Mouse (Mus musculus) heart, postnatal 4 days (tissue): Measurements from ENCODE around the gene Dnmbp. TPM values are rescaled to one million over a fixed set of nuclear protein-coding genes. Genes with fewer than 3 reads are reported as not detected.
"Not testable (repeated sequence)": the region's sequence is repeated elsewhere in the genome, so short reads cannot be mapped to it uniquely, and the experiment has no call there.

Experiments
- DNase-seq: peaks from one replicate; pipeline ENCODE4 v3.0.0; 2021
- total RNA-seq, 2 experiments: library from RNA; stranded (reverse); gene quantifications; 2 replicates each; pipeline ENCODE4 v1.2.3; 2021

Gene Dnmbp
- total RNA-seq: 10 to 100 TPM; 12.5 to 13.6 TPM

DNA sequence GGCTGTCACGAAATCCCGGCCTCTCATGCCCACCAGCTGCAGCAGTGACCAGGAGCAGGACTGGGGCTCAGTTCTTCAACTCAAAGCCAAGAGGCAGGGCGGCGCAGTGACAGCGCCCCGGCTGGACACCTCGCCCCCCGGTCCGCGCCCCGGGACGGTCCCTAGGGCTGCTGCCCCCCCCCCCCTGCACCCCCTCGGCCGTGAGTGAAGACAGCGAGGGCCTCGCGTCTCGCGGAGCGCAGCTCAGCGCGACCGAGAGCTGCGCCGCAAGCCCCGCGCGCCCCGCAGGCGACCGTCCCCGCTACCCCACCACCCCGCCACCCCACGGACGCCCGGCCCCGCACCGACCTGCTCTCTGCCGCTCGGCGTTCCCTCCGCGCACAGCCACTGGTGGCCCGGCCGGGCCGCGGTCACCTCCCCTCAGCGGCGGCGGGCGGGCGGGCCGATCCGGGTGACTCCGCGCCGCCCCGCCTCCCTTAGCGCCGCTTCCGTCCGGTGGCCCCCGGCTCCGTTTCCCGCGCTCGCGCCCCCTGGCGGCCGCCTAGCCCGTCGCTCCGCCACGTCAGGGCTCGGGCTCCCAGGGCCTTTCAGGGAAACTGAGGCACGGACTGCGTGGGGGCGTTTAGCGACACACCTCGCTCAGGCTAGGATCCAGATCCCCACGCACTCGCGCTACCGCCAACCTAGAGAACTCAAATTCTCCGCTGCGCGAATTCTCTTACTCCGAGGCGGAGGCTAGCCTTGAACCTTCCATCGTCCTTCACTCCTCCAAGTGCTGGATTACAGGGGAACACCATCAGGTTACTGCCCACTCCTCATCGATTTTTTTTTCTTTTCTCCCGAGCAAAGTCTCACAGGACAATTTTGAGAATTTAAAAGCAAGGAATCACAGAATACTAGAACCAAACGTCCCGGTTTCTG is at the start of gene Dnmbp:
Dnmbp (minus strand) TSS at position 423 of the 921 bp plus-strand sequence.
- peak; percentile 92 for DNase-seq

DNA sequence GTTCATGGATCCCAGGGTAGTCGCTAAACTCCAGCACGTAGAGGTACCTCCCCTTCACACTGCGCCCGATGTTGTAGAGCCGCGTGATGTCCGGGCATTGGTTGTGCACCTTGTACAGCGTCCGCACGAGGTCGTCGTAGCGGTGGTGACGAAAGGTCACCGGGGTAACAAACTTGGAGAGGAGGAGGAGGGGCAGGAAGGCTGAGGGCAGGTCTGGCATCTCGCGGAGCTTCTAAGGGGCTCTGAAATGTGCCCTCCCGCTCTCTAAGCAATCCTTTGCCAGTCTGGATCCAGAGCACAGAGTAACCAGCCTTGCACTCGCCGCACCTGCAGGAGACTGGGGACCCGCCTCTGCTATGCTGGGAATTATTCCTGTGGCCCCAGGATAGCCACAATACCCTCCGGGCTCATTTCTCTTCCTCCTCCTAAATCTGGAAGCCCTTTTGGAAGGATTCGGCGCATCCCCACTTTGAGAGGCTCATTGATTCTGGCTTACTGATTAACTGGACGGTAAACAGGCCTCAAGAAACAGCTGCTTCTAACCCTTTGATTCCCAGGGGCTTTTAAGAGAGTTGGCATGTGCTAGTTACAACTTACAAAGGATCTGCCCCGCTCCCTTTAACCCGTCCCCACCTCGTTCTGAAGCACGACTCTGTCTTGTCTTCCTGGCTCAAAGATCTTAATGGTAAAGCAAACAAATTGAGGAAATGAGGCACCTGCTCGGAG is 46.2 kb upstream of the Dnmbp start, which contains the start of gene Cpn1:
Cpn1 (minus strand) TSS at position 488 of the 726 bp plus-strand sequence.
- no peak for DNase-seq

DNA sequence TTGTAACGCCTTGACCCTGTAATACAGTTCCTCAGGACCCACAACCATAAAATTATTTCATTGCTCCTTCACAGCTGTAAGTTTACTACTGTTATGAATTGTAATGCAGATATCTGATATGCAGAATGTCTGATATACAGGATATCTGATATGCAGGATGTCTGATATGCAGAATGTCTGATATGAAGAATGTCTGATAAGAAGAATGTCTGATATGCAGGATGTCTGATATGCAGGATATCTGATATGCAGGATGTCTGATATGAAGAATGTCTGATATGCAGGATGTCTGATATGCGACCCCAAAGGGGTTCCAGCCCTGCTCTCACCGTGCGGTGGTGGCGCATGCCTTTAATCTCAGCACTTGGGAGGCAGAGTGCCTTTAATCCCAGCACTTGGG is 42.0 kb upstream of the Dnmbp start:
- no peak for DNase-seq

DNA sequence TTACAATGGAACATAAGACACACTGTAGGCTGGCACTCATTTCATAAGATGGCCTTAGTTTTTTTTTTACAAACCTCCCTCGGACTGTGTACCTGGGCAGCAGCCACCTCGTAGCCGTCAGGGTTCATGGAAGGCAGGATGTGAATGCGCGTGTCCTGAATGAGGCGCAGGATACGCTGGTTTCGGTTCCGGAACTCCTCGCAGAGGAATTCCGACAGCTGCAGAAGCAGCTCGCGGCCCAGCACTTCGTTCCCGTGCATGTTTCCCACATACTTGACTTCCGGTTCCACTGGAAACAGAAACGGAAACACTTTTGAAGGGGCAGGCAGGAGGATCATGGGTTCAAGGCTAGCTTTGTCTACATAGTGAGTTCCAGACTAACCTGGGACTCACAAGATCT is 40.7 kb upstream of the Dnmbp start:
- no peak for DNase-seq

DNA sequence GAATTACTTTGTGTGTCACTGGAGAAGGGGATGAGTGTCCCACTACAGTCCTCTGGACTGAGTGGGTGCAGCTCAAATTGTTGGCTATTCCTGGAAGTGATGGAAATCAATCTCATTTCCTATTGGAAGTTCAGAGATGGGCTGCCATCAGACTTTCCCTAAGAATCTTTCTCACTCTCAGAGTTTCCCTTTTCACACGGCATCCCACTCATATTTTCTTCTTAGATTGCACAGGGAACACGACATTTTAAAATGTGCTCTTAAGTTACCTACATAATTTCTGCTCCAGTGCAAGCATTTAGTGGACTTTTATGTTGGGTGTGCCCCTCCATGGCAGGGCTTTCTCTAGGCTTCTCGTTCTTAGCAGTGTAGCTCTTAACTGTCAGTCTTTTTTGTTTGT is 37.8 kb upstream of the Dnmbp start:
- DNase-seq: no peak

DNA sequence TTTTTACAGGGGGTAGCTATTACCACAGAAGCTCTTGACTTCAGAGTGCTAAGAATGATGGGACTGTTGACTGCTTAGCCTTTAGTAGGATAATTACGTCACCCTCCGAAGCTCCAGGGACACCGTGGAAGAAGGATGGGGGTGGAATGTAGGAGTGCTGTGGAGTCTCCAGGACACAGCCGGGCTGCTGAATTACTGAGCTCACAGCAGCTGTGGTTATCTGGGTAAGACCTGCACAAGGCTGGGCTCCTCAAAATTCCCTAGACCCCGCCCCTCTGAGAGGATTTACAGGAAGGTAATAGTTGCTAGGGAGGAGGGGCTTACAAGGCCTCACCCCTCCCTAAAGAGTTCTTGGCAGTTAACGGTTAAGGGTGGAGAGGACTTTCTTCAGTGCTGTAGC is 36.7 kb upstream of the Dnmbp start:
- peak; percentile 14 for DNase-seq

DNA sequence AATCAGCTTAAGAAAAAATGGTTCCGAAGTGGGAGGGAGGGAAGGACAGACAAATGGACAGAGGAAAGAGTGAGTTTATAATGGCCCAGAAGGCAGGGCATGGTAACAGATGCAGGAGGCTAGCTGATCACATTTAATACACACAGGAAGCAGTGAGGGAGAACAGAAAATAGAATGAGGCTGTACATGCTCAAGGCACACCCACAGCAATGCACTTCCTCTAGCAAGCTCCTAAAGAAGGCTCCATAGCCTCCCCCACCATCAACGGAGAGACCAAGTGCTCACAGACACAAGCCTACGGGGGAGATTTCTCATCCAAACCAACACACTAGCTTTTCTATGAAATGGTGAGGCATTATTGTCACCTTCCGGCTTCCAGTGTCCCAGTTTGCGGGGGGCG is 34.2 kb upstream of the Dnmbp start:
- DNase-seq: no peak

DNA sequence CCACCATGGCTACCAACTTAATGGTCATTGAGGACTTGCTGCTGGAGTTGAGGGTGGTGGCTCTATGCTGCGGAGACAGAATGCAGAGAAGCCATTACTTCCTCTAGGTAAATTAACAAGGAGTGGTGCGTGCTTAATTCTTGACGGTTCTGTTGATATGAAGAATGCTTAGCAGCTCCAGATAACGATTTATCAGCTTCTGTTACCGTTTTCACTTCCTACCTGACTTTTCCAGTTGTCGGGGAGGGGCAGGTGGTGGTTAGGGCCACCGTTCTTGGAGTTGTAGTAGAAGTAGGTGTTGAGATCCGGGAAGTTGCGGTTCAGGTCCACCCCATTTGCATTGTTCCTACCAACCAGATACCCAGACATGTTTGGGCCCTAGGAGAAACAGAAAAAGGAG is 33.7 kb upstream of the Dnmbp start:
- no peak for DNase-seq

DNA sequence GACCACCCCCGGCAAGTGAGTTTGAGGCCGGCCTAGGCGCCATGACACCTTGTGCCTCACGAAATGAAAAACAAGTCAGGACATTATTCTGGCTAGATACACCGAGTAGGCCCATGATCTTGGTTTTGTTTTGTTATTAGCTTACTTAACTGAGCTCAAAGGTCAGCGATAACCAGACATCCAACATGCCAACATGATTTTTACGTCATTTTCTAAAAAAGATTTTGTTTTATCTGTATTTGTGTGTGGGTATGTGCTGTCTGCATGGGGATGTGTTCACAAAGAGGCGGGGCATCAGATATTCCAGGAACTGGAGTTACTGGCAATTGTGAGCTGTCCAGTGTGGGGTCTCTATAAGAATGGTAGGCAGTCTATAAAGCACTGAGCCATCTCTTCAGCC is 32.1 kb upstream of the Dnmbp start:
- DNase-seq: no peak

DNA sequence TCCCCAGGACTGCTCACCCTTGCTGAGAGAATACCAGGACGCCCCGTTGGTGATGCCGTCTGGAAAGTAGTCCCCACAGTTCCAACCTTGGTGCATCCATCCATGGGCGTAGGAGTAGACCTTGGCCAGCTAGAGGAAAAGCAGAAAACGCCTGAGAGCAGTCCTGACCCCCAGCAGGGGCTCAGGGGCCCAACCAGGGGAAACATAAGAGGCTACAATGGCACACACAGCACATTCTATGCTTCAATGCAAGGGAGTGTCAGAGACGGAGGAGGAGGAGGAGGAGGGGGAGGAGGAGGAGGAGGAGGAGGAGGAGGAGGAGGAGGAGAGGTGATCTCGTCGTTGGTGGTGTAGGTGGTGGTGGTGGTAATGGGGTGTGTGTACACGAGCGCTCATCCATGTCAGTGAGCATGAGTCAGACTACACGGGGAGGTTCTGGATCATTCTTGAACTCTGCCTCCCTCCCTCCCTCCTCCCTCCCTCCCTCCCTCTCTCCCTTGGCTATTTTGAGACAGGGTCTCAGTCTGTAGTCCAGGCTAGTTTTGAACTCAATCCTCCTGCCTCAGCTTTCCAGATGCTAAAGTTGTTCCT is 28.5 kb upstream of the Dnmbp start:
- DNase-seq: no peak

DNA sequence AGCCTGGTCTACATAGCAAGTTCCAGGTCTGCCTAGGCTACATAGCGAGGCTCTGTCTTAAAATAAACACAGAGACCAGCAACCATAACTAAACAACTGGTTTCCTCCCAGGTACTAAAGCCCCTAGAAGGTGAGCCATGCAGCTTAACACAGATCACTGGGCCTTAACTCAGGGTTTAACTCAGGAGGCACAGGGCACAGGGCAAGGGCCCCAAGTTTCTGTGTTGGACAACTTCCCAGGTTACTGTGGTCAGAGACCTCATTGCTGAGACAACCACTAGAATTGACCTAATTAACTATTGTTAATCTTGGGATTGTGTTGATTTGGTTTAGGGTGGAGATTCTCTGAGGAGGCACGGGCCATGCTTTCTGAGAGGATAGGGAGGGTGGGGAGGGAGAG is 26.5 kb upstream of the Dnmbp start:
- DNase-seq: no peak

DNA sequence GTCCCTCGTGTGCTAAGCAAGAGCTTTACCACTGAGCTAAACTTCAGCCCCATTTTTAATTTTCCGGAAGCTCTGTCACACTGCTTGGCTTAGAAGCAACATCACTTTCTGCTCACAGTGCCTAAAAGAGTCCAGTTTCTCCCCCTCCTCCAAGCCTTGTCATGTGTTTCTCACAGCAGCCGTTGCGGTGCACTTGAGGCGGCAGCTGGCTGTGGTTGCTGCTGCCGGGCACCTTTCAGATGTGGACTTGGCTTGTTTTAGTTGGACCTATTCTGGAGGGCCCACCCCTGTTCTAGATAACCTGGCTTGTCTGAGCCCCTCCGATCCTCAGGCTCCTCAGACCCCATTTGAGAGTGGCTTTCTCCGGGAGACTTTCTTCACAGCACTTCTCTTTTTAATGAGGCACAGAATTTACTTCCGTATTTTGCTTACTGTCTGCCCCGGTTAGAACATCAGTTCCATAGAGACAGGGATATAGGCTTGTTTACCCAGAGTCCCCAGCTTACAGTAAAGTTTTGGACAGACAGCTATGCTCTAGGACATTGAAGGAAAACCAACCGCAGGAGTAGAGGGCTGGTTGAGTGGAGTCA is 25.6 kb upstream of the Dnmbp start:
- DNase-seq: no peak

DNA sequence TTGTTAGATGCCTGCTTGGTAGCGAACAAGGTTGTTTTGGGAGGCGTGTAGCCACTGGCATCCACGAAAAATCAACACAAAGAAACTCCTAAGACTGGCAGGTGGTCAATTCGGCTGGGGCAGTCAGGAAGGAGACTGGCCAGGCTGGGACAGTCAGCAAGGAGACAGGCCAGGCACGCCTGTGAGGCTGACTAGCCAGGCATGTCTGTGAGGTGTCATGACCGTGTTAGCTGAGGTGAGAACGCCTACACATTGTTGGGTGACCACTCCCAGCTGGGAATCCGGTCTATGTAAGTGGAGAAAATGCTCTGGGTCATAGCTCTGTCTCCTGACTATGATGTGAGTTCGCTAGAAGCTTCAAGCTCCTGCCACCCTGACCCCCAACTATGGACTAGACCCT is 22.8 kb upstream of the Dnmbp start:
- no peak for DNase-seq

DNA sequence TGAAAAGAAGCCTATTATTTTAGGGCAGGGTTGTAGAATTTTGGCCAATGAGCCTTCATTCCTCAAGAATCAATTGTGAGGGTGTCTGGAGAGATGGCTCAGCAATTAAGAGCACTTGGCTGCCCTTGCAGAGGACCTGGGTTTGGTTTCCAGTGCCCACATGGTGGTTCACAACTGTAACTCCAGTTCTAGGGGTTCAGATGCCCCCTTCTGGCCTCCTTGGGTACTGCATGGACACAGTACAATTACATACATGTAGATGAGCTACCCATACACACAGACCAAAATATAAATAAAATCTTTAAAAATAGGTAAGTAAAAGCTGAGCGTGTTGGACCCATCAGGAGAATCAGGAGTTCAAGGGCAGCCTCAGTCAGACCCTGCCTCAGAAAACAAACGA is 21.2 kb upstream of the Dnmbp start:
- DNase-seq: no peak

DNA sequence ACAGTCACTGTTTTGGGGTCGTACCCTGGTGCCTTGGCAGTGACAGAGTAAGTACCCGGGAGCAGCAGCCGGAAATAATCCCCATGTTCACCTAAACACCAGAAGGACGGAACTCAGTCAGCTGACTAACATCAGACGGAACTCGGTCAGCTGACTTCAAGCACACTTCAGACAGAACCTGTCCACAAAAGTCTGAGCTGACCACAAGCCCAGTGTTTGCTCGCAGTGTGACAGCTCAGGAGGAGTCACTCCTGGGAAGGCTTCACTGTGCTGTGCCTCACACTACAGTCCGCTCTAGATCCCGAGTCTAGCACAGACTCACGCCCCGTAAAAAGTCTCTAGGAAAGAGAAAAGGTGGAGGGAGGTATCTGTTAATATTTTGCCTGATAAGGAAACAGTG is 20.0 kb upstream of the Dnmbp start:
- no peak for DNase-seq

DNA sequence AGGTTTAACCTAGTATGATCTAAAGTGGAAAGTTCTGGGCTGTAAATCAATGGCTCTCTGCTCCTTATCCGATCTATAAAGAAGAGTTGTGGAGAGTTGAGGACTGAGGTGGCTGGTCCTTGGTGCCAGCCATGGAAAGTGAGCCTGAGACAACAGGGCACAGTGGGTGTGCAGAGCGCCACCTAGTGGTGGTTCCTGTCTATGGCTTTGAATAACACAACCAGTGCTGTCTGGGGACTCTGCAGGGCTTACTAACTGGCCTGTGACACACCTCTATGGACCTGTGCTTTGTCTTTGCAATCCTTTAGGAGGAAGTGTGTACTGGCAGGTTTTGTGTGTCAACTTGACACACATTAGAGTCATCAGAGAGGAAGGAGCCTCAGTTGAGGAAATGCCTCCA is 19.2 kb upstream of the Dnmbp start:
- peak; percentile 81 for DNase-seq

DNA sequence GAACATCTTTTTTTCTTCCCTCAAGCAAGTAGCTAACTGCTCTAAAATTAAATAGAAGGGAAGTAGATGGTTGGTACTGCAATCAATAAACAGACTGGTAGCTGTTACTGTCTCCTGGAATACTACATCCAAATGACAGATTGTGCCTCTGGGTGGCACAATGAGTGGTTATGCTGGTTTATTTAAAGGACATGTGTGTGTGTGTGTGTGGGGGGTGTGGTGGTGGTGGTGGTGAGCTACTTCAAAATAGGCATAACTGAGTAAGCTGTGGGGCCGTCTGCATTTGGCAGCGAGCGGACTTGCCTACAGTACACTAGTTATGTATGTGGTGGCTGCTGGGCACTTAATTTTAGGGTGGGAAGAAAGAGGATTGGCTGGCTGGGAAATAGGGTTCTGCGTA is 17.9 kb upstream of the Dnmbp start:
- no peak for DNase-seq

DNA sequence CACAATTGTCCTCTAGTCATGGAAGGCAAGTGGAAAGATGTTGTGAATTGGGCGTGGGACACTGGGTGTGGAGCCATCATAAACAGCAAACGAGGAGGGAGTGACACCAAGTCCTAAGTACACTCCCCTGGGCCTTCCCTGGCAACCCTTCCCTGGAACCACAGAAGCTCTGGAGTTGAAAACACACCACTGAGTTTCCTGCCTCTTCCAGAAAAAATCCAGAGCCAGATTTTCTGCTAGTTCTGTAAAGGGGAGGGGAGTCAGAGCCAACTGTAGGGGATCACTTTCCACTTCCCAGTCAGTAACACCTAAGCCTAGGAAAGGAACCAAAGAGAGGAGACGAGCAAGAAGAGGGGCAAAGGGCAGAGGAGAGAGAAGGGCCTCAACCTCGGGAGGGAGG is 17.4 kb upstream of the Dnmbp start:
- DNase-seq: no peak

DNA sequence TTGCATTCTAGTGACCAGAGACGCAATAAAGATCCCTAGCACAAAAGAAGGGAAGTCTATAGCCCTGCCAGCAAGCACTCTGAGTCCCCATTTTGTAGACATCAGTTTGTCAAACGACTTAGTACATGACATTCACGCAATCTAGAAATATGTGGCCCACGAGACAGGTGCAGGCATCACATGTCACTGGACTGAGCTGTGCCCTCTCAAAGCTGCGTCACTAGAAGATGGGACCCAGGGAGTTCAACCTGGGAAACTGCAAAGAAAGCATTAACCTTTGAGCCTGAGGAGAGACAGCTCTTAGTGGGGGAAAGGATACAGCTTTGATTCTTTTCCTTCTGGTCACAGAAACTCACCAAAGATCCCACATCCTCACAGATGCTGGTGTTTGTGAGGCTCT is 15.3 kb upstream of the Dnmbp start:
- no peak for DNase-seq

DNA sequence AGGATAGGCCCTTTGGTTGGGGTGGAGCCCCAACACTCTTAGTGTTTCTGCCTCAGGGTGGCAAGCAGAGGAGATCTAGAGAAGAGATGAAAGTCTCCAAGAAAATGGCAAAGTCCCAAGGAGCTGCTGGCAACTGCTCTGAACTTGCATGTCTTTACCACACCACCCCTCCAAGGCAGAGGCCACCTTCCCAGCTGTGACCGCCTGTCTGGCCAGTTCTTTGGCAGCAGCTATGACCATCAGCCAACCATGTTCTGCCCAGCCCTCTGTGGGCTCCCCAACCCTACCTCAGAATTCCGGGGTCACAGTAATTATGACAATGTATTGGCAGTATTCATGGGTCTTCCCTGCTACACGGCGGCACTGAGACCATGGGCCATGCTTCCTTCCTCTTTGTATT is 14.9 kb upstream of the Dnmbp start:
- DNase-seq: no peak

DNA sequence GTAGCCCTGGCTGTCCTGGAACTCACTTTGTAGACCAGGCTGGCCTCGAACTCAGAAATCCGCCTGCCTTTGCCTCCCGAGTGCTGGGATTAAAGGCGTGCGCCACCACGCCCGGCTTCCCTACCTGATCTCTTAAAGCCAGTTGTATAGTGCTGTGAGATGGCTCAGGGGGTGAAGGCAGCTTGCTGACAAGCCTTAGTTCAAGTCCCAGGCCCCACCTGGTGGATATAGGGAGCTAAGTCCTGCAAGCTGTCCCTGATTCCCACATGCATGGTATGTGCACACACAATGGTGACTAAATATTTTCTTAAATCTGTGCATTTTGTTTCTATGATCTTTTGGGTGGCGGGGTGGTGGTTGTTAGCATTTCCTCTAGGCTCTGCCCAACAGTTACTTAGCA is 12.9 kb upstream of the Dnmbp start:
- DNase-seq: not testable (repeated sequence)

DNA sequence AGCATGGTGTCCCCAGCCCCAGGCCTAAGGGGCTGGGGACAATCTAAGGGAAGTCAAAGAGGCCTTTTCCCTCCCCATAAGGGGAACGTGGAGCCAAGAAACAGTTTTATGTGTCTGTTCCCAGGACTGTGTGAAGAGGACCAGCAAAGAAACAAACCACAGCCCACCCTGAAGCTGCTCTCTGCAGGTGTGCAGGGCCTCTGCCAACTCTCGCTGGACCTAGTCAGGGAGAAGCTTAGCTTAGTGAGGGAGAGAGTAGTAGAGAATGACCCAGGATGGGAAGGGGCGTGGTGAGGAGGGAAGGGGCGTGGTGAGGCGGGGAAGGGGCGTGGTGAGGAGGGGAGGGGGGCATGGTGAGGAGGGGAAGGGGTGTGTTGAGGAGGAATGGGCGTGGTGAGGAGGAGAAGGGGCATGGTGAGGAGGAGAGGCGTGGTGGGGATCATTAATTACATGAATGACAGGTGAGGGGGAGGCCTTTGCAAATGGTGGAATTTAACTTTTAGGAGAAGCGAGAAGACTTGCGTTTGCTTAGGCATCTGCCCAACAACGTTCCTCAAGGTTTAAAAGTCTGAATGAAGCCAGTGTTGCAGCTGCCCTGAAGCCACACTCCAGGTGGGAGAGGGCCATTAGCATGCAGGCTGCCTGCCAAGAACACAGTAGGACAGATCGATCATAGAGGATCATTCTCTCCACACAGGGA is 9.3 kb upstream of the Dnmbp start:
- no peak for DNase-seq
